Mouse (Mus musculus) liver, embryonic 13.5 days (tissue): ENCODE data around the gene Cd44. TPM values are rescaled to one million over a fixed set of nuclear protein-coding genes. Genes with fewer than 3 reads are reported as not detected.

Source experiments
- ATAC-seq: fragments of 200-750 bp; cut with Nextera tagmentation; 2 replicates; pipeline ENCODE4 v1.8.0; 2017; ENCODE audit warnings: low read depth, mild to moderate bottlenecking, moderate number of reproducible peaks, moderate library complexity
- DNase-seq: peaks from one replicate; pipeline ENCODE4 v3.0.0; 2022
- H3K27ac ChIP-seq: fragments of 300-500 bp; sonication (generic); 2 replicates; pipeline ENCODE4 v1.5.1; 2015; ENCODE audit warnings: moderate library complexity, mild to moderate bottlenecking, inconsistent platforms
- H3K27me3 ChIP-seq: fragments of 300-500 bp; sonication (generic); 2 replicates; pipeline ENCODE4 v1.6.1; 2015; ENCODE audit warnings: mild to moderate bottlenecking, inconsistent platforms
- H3K36me3 ChIP-seq: fragments of 300-500 bp; sonication (generic); 2 replicates; pipeline ENCODE4 v1.6.1; 2015; ENCODE audit warnings: mild to moderate bottlenecking, inconsistent platforms
- H3K4me1 ChIP-seq: fragments of 300-500 bp; sonication (generic); replicated peaks from 2 replicates; pipeline ENCODE4 v1.6.1; 2015; ENCODE audit warnings: inconsistent platforms
- H3K4me2 ChIP-seq: fragments of 300-500 bp; sonication (generic); 2 replicates; pipeline ENCODE4 v1.6.1; 2015; ENCODE audit warnings: inconsistent platforms, mild to moderate bottlenecking, moderate library complexity
- H3K4me3 ChIP-seq: fragments of 300-500 bp; sonication (generic); replicated peaks from 2 replicates; pipeline ENCODE4 v1.5.1; 2015; ENCODE audit warnings: mild to moderate bottlenecking, inconsistent platforms
- H3K9ac ChIP-seq: fragments of 300-500 bp; sonication (generic); 2 replicates; pipeline ENCODE4 v1.6.1; 2015; ENCODE audit warnings: mild to moderate bottlenecking, inconsistent platforms
- H3K9me3 ChIP-seq: fragments of 300-500 bp; sonication (generic); replicated peaks from 2 replicates; pipeline ENCODE4 v1.6.1; 2016; ENCODE audit warnings: inconsistent platforms
- WGBS: fragments of 180-500 bp; shearing (Covaris S2); methylation state at CpG from one replicate; pipeline ENCODE4 v1.1.7; 2015; ENCODE audit not compliant: insufficient replicate concordance; 5-methylcytosine and 5-hydroxymethylcytosine counted together
- polyA plus RNA-seq: library from polyadenylated mRNA; unstranded; fragments of >200 nt; fragmentation: Nextera tagmentation; extraction: Ambion mirVana; gene quantifications from 2 replicates; pipeline ENCODE4 v1.2.1, GENCODE M21; 2015

The Cd44 gene
- polyA plus RNA-seq, 1 experiment from 2014 or later: 15.1 TPM

DNA sequence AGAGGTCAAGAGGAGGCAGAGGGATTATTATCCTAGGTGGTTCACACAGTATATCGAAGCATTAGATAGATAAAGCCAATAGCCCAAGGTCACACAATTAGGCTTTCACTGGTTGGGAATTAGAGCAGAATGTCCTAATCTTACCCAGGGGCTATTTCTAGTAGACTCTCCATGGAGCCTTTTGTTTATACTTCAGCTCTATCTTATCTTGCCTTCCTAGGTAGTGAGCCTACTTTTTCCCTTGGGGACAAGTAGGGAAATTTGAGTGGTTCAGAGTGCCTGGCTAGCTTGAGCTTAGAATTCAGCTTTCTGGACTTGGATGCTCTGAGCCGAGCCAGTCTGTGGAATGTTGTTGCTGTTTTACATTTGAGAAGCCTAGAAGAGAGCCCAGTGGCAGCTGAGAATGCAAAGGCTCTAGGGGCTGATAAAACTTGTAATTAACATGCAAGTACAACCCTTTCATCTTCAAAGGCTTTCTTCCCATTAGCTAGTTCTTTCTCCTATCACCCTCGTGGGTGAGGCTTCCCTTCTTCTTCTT, 12.7 kb downstream of the Cd44 start:
- ATAC-seq: no peak
- 41% methylated on average over 3 of the region's 3 CpGs for WGBS

DNA sequence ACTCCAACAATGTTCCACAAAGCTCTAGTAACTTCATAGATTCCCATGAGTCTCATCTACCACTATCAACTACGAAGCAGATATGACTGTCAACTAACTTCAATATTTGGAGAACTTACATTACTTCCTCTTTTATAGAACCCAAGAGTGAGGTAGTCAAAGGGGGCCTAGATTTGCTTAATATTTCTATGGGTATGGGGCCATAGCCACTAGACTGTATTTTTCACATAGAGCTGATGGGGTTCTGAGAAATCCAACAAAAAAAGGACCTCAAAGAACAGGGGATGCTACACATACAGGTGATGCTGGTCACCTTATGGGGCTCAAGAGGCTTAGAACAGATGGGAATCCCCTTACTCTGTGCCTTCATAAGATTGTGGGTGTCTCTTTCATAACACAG, 14.3 kb downstream of the Cd44 start:
- no peaks in the 10 kb centered on the region for H3K9me3 ChIP-seq
- H3K27ac ChIP-seq: no peak overlapping the region
- ATAC-seq: no peak
- DNase-seq: no peak
- H3K36me3 ChIP-seq: peaks cover 6% of the 10 kb centered on the region; the same call in 1 of the 2 replicates
- H3K4me1 ChIP-seq: peaks cover 60% of the 10 kb centered on the region
- WGBS: 33% methylated on average over 1 of the region's 1 CpGs
- no peak overlapping the region for H3K4me3 ChIP-seq
- H3K27me3 ChIP-seq: no peaks in the 10 kb centered on the region
- no peak overlapping the region for H3K9ac ChIP-seq
- H3K4me2 ChIP-seq: no peak overlapping the region

More for the DNA sequence above, 12.7 kb downstream of the Cd44 start:
- no peaks in the 10 kb centered on the region for H3K9me3 ChIP-seq
- no peak overlapping the region for H3K9ac ChIP-seq
- DNase-seq: no peak
- H3K36me3 ChIP-seq: peaks cover 6% of the 10 kb centered on the region; the same call in 1 of the 2 replicates
- H3K4me3 ChIP-seq: no peak overlapping the region
- peaks cover 57% of the 10 kb centered on the region for H3K4me1 ChIP-seq
- H3K27me3 ChIP-seq: no peaks in the 10 kb centered on the region
- H3K27ac ChIP-seq: no peak overlapping the region
- H3K4me2 ChIP-seq: no peak overlapping the region

DNA sequence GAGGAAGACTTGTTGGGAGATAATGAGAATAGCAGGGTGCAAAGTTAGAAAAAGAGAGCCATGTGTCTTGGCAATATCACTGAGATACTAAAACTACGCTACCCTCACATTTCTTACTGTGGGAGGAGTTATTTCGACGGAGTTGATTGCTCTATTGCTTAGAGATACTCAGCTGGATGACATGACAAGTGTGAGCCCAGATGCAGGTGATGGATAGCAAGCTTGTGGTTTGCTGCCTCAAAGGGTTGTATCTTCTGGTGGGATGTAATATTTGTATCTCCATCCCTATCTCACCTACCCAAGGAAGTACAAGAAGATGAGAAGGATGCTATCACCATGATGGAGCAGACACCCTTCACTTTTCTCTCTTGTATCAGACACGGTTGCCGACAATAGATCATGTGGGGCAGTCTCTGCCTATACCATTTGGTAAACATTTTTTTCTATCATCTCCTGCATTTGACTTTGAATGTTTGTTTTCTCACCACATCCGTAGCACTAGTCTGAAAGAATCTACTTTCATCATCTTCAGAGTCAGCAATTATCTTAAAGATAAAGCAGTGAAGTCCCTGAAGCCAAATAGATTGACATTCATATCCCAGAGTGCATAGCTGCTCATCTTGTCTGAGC, 15.0 kb downstream of the Cd44 start:
- H3K4me3 ChIP-seq: no peak overlapping the region
- no peaks in the 10 kb centered on the region for H3K9me3 ChIP-seq
- H3K27me3 ChIP-seq: no peaks in the 10 kb centered on the region
- 55% methylated on average over 6 of the region's 6 CpGs for WGBS
- ATAC-seq: peak; percentile 54
- H3K27ac ChIP-seq: no peak overlapping the region
- no peak overlapping the region for H3K4me2 ChIP-seq
- H3K9ac ChIP-seq: no peak overlapping the region
- no peak for DNase-seq
- peaks cover 55% of the 10 kb centered on the region for H3K4me1 ChIP-seq
- H3K36me3 ChIP-seq: peaks cover 6% of the 10 kb centered on the region; the same call in 1 of the 2 replicates

DNA sequence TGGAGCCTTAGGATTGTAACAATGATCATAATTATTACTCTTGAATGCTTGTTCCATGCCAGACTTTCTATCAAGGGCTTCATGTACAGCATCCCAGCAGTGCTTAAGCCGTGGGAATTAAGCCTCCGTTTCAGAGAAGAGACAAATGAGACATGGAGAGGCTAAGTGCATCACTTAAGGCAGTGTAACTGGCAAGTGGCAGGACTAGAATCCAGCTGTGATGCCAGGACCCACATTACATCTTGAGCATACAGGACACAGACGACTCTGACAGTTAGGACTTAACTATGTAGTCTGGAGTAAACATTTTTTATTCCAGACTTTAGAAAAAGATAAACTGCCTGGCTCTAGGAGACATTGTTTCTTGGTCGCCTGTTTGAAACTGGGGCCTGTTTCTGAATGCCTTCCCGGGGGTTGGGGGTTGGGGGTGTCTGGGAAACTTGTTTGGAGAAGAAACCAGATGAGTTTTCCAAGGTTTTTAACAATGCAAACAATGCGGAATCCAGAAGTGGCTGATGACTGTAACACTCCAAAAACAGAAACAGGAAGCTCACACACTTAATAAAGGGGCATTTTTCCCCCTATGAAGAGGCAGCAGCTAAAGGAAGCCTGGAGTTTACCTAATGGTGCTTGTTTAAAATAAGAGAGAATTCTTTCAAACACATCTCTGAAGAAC, 18.7 kb downstream of the Cd44 start:
- ATAC-seq (no peak), DNase-seq (no peak)
- Histone ChIP-seq H3K36me3 (no peaks in the 10 kb centered on the region), H3K9me3 (no peaks in the 10 kb centered on the region), H3K4me3 (no peak overlapping the region), H3K4me2 (no peak overlapping the region), H3K9ac (no peak overlapping the region), H3K27ac (no peak overlapping the region), H3K4me1 (peaks cover 47% of the 10 kb centered on the region), H3K27me3 (no peaks in the 10 kb centered on the region)
- WGBS: 52% methylated on average over 6 of the region's 6 CpGs

DNA sequence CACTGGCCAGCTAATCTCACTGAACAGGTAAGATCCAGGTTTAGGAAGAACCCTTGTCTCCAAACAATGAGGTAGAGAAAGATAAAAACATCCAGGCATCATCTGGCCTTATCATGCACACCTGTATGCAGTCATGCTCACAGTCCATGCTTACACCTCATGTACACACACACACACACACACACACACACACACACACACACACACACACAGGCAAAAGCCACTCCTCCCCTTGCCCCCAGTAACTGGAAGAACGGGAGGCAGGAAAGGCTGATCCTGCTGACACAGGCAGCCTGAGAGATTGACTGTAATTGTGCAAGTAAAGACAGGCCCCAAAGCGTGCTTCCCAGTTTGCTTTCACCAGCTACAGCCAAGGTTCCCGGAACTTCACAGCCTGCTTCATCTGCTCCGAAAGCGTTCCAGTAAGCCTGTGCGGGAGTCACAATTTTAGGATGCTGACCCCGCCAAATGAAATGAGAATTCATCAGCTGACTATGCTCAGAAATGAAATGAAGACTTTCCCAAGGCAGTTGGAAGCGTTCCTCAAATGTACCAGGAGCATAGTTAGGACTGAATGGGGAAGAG, 19.4 kb downstream of the Cd44 start:
- H3K27me3 ChIP-seq: no peaks in the 10 kb centered on the region
- no peaks in the 10 kb centered on the region for H3K9me3 ChIP-seq
- H3K27ac ChIP-seq: no peak overlapping the region
- 78% methylated on average over 8 of the region's 8 CpGs for WGBS
- H3K9ac ChIP-seq: no peak overlapping the region
- H3K4me1 ChIP-seq: peaks cover 44% of the 10 kb centered on the region
- no peak overlapping the region for H3K4me2 ChIP-seq
- DNase-seq (no peak), ATAC-seq (no peak)
- no peak overlapping the region for H3K4me3 ChIP-seq
- no peaks in the 10 kb centered on the region for H3K36me3 ChIP-seq

DNA sequence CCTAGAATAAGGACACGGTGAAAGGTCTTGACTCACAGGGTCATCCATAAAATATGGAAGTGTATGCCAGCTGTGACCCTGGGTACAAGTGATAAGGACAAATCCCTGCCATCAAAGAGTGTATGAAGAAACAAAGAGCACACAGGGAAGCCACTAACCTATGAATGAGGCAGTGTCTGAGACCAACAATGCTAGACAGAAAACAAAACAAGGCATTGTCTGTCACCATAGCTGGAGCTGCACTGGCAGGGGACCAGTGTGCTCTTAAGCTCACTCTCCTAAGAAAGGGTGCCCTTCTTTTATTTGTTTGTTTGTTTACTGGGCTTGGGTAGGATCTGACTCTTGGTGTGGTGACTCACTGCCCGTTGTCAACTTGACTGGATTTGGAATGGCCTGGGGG, 23.0 kb downstream of the Cd44 start:
- no peak for ATAC-seq
- no peak for DNase-seq
- WGBS: 48% methylated on average over 2 of the region's 2 CpGs
- Histone ChIP-seq H3K27me3 (no peaks in the 10 kb centered on the region), H3K9me3 (no peaks in the 10 kb centered on the region), H3K4me1 (peaks cover 53% of the 10 kb centered on the region), H3K36me3 (no peaks in the 10 kb centered on the region), H3K27ac (no peak overlapping the region), H3K9ac (no peak overlapping the region), H3K4me3 (no peak overlapping the region), H3K4me2 (no peak overlapping the region)

DNA sequence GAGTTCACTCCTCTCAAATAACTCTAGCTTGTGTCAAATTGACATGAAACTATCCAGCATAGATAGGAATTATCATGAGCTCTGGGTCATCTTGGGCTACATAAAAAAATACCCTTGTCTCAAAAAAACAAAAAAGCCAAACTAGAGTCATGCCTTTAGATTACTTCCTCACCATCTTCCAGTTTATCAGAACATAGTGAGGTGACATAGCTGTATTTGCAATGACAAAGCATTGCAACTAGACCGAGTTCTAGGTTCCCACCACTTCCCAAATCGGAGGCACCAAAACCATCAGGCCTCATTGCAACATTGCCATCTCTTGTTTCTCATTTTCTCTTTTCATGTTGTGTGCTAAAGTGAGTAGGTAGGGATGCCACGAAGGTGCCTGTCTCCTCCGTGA, 24.0 kb downstream of the Cd44 start:
- peaks cover 50% of the 10 kb centered on the region for H3K4me1 ChIP-seq
- no peak for ATAC-seq
- 53% methylated on average over 4 of the region's 4 CpGs for WGBS

DNA sequence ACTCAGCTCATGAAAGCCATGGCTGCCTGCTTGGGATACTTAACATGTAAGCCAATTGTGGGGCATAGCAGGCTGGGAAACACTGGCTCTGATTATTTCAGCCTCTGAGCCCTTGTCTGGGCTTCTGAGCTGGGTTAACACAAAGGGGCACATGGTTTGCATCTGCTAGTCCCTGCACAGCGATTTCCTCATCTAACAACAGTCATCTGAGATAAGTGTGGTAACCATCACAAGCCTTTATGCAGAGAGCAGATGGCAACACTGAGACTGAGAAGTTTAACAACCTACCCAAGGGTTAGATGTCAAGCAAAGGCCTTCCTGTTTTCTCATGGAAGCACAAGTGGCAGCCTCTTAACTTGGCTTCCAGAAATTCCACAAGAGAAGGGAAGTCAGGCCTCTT, 25.3 kb downstream of the Cd44 start:
- no peak for DNase-seq
- WGBS: 20% methylated on average over 1 of the region's 1 CpGs
- no peak overlapping the region for H3K27ac ChIP-seq
- H3K9me3 ChIP-seq: no peaks in the 10 kb centered on the region
- H3K4me1 ChIP-seq: peaks cover 61% of the 10 kb centered on the region
- H3K27me3 ChIP-seq: no peaks in the 10 kb centered on the region
- no peak for ATAC-seq
- H3K4me2 ChIP-seq: no peak overlapping the region
- no peak overlapping the region for H3K9ac ChIP-seq
- no peak overlapping the region for H3K4me3 ChIP-seq
- no peaks in the 10 kb centered on the region for H3K36me3 ChIP-seq

More for the DNA sequence above, 24.0 kb downstream of the Cd44 start:
- Histone ChIP-seq H3K9ac (no peak overlapping the region), H3K36me3 (no peaks in the 10 kb centered on the region), H3K4me2 (no peak overlapping the region), H3K27ac (no peak overlapping the region), H3K4me3 (no peak overlapping the region), H3K9me3 (no peaks in the 10 kb centered on the region), H3K27me3 (no peaks in the 10 kb centered on the region)
- DNase-seq: no peak

DNA sequence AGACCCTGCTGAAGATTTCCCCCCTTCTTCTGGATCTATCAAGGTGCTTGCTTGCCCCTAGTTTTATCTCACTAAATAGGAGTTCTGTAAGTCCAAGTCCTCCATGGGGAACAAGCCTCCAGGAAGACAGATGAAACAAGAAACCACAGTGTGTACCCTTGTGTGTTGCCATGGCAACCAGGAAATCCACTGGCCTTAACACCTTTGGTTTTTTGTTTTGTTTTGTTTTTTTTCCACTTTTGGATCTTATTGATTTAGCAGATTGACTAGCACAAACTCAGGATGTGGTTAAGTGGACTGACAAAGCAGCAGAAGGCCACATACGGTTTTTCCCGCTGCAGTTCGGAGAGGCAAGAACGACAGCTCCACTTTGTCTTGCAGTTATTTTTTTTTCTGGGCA, 27.6 kb downstream of the Cd44 start:
- Histone ChIP-seq H3K9ac (no peak overlapping the region), H3K36me3 (no peaks in the 10 kb centered on the region), H3K9me3 (no peaks in the 10 kb centered on the region), H3K4me1 (peaks cover 79% of the 10 kb centered on the region), H3K27ac (no peak overlapping the region), H3K4me2 (no peak overlapping the region), H3K4me3 (no peak overlapping the region), H3K27me3 (no peaks in the 10 kb centered on the region)
- WGBS: 48% methylated on average over 4 of the region's 4 CpGs
- no peak for ATAC-seq
- DNase-seq: no peak

DNA sequence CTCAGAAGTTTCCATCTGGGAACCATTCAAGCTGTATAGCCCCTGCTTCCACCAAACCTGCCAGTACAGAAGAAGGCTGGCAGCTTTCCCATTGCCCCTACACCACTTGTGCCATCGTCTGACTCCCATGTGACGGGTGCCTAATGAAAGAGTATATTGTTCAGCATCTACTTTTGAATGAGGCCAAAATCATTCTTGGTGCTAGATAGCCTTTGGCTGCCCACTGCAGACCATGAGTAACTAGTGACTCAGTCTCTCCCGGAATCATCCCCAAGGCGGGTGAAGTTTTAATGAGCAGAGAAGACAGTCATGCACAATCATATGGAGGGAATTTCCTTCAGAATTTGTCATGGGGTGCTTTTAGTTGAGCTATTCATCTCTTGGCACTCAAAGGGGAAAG, 28.3 kb downstream of the Cd44 start:
- Histone ChIP-seq H3K27me3 (no peaks in the 10 kb centered on the region), H3K27ac (no peak overlapping the region), H3K36me3 (no peaks in the 10 kb centered on the region), H3K4me3 (no peak overlapping the region), H3K4me2 (no peak overlapping the region), H3K9ac (no peak overlapping the region), H3K4me1 (peaks cover 85% of the 10 kb centered on the region), H3K9me3 (no peaks in the 10 kb centered on the region)
- ATAC-seq (no peak), DNase-seq (no peak)
- 82% methylated on average over 4 of the region's 4 CpGs for WGBS

DNA sequence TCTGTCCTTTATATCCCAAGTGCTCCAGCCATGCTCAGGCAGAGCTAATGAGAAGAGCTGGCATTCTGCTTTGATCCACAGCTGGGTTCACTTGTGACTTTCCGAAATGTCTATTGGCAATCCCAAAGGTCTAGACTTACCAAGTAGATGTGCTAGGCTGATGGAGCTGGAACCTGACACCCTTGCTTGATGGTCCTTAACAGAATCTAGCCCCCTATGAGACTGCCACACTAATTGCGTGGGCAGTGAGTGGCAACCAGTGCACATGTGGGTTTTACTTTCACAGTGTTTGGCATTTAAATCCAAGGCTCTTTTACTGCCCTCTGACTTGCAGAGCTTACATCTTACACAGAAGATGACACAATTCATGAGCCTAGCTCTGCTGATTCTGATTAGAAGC, 29.0 kb downstream of the Cd44 start:
- no peak for ATAC-seq
- Histone ChIP-seq H3K9me3 (no peaks in the 10 kb centered on the region), H3K27ac (no peak overlapping the region), H3K27me3 (no peaks in the 10 kb centered on the region), H3K36me3 (no peaks in the 10 kb centered on the region), H3K4me2 (no peak overlapping the region), H3K9ac (no peak overlapping the region), H3K4me3 (no peak overlapping the region), H3K4me1 (peaks cover 84% of the 10 kb centered on the region)
- no peak for DNase-seq
- 80% methylated on average over 2 of the region's 2 CpGs for WGBS
